Mouse (Mus musculus): ENCODE results near the gene Hoxd10.

The Hoxd10 gene

DNA sequence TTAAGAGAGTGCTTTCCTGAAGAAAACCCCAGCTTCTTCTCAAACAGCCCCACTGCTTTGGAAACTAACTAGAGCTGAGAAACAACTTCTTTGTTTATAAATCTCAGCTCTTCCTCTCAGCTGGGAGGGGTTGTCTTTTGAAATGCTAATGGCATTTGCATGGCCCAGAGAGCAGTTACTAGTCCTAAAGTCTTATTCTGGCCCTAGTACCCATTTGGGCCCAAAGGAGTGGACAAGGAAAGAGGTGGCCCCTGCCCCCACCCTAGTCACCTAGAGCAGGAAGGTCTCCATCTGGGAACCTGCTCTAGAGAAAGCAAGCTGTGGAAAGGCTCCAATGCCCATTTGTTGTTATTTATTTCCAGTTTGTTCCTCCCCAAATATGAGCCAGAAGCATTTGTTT lies 39.3 kb downstream of the Hoxd10 start:
- no peak for DNase-seq (ENCODE audit: low spot score)

DNA sequence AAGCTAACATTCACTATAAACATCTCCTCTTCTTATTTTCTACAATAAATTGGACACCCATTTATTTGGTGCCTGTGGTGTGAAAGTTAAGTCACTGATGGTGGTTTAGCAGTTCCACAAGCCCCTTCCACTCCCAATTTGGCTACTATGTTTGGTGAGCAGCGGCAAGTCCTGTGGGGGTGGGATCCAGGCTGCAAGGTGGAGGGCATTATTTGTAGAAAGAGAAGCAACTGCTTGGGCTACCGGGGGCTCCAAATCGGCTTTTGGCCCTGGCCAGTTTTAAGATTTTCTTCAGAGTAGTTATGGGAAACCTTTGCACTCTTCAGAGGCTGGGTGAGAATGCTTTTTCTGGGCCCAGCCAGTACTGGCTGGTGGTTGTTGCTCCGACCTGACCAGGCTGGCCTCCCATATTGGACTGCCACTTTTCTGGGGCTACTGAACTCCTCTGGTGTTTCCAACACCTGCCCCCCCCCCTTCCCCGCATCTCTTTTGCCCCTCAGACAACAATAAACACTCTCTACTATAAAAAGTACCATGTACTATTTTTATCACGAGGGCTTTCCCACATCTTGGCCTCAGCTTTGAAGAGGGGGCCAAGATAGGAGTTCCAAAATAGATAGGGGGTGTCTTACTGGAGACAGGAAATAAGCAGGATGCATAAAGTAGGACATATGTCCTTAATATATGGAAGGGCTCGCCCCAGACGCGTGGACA lies 40.2 kb downstream of the Hoxd10 start:
- DNase-seq (ENCODE audit: low spot score) = no peak

DNA sequence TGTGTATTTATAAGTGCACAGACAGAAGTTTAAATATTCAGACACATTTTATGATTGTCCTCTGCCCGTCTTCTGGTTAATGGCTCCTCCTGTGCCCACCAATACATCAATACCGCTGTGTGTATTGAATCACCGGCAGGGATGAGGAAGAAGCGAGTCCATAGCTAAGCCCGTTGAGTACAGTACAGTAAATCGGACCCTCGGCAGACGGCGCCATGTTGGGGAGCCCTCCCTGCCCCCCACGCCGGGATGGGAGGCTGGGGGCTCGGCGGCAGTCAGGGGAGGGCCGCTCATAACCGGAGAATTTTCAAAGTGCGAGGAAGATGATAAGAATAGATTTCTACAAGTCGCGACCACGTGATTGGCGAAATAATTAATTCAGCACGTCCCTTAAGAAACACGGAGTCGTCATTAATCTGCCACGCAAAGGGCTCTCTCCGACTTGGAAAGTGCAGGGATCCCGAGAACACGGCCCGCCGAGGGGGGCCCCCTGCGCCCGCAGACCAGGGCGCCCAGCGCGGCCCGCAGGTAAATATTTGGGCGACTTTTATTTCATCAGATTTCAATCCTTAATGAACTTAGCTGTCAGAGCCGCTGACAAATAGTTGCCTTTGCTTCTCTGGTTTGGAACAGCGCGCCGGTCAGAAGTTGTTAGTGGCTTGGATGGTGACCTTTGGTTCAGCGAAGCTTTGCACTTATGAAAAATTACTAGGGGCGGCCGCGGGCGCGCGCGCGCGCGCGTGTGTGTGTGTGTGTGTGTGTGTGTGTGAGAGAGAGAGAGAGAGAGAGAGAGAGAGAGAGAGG lies 41.0 kb downstream of the Hoxd10 start:
- DNase-seq (ENCODE audit: low spot score) = no peak

DNA sequence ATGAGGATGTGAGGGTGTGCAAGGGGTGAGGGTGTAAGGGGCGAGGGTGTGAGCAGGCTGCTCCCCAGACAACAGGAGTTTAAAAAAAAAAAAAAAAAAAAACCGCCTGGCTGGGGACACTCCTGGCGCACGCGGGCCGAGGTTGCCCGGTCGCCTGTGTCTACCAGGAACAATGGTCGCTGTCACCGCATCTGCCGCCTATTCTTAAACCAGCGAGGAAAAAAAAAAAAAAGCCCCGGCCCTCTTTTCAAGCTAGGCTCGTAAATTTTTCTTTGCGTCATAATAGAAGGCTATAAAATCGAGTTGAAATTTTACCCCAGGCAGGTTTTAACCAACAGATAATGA lies 41.6 kb downstream of the Hoxd10 start:
- no peak for DNase-seq (ENCODE audit: low spot score)

DNA sequence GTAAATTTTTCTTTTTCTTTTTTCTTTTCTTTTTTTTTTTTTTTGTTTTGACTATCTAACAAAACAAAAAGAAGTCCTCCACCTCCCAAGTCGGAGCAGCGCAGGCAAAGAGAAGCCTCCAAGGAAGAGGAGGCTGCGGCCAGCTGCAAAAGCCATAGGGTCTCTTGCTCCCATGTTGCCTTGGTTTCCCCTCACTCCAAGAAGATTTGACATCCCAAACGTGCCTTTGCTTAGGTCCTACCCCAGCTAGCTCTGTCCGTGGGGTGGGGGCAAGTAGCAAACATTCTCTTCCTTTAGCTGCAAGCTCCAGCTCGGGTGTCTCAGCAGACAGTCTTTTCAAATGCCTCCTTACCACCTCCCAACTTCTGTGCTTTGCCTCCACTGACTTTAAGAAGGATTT lies 42.0 kb downstream of the Hoxd10 start:
- no peak for DNase-seq (ENCODE audit: low spot score)

DNA sequence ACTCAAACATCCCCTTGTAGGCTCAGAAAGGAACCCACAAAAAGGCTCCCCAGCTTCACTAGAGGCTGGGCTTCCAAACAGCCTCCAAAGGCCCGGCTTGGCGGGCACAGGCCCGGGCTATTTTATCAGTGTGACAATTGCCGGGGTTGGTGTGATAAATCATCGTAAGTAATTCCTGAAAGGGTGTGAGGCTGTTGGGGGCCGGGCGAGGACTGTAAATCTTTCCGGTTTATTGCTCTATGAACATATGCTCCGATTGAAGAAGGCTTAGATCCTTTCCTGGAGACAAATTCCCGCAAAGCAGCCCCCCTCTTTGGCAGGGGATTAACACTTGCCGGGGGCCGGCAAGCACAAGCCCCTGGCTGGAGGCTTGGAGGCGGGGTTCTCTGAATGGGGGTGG lies 42.7 kb downstream of the Hoxd10 start:
- DNase-seq (ENCODE audit: low spot score) = no peak

DNA sequence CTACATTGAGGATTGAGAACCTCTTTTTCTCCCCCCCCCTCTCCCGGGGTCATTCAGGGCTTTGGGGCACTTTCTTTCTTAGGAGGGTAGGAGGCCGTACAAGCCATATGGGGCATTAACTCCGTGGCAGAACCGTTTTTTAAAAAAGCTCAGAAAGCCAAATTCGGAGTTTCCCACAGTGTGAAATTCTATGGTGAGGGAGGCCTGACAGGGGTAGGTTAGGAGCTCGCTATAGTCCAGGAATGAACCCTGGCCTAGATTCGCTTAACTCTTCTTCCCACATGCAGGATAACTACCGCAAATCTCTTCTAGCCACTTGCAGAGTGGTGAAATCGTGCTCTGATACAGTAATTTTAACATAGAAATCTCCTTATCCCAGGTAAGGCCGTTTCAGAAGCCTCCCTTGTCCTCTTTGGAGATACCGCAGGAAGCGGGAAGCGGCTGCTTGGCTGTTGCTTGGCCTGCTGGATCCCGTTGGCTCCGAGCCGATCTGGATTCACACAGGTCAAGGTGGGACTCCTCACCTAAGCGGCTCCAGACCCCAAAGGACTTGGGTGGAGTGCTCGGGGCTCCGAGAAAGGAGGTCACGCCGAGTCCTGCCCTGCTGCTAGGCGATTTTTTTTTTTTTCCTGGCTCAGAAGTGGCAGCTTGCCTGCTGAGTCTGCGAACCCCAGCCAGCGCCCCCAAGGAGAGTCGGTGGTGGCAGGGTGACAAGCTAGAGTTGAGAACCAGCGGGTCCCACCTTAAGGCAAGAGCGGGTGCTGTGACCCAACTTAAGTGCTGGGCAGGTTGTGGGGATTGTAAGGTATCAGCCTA lies 43.5 kb downstream of the Hoxd10 start:
- no peak for DNase-seq (ENCODE audit: low spot score)

DNA sequence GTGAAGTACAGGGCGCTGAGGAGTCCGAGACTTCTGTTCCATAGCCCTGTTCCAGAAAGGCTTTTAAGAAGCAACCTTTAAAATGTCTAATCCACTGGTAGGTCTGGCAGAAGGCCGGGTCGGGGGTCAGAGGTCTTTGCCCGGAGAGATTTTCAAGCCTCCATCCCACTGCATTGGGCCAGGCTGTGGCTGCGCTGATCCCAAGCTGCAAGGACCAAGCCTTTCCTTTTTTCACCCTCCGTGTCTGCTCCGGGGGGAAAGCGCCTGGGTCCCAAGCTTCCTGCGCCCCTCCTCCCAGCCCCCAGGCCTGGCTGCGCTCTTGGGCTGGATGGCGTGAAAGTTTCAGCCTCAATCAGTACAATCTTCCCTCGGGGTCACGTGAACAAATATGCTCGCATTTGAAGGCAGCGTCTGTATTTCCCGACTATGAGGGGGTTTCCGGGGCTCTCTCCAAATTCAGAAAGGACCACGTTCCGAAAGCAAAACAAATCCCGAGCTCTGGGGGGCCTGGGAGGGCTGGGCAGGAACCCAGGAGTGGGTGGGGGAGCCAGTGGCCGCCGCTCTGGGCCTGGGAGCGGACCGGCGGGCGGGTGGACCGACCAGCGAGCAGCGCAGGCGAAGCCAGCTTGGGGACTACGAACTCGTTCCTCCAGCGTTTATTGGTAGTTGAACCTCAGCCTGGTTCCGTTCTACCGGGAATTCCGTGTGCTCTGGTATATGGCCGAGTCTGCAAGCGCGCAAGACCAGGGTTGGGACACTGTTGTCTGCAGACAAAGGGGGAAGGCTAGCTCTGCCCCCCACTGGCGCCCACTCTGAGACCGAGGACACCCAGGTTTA lies 44.3 kb downstream of the Hoxd10 start:
- DNase-seq (ENCODE audit: low spot score) = no peak

DNA sequence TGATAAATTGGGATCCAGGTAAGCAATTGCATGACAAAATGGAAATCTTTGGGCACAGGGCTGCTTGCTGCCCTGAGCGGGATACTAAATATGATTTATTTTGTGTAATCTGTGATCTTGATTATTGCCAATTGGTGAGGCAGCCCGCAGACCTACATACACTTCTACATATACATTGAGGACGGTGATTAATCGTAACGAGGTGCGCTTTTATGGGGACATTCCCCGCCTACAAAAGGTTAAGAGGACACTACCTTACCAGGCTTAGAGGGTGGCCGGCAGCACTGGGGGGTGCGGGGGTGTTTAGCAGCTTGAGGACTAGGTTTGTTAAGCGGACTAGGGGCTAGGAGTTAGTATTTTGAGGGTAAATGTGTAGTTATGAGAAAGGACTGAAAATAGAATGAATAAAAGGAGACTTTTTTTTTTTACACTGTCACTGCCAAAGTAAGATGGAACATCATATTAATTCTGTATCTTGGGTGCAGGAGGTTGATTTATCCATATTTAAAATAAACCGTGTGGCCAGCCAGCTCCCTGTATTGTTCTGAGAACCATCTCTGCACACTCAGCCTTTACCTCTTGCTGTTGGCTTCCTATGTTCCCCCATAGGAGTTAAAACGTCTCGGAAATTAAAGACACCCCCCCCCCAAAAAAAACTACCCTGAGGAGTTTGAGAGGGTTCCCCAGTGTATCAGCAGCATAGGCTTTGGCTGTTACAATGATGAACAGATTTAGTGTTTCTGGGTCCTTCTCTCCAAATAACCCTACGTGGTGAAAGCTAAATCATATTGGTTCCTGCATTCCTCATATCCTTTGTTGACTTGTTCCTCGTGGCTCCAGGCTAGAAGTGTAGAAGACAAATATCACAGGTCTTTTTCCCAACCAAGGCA lies 45.2 kb downstream of the Hoxd10 start:
- DNase-seq (ENCODE audit: low spot score) = no peak

DNA sequence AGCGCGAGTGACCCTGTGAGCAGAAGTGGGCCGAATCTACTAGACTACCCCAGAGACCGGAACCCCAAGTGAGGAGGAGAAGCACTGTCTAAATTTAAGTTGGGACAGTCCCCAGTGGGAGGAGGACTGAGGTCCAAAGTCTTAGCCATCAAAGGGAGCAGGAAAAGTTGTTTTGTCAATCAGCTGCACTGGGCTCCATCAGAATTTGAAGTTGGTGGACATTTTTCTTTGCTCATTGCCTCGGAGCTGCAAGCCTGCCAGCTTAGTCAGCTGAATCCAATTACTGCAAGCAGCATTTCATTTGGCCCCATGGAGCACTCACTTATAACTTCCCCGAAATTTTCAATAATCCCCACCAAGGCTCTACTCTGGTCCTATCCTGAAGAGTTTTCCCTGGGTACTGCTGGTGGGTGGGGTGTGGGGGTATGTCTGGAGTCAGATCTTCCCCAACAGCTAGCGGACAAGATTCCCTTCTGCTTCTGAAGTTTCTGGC lies 45.9 kb downstream of the Hoxd10 start:
- DNase-seq (ENCODE audit: low spot score) = no peak

DNA sequence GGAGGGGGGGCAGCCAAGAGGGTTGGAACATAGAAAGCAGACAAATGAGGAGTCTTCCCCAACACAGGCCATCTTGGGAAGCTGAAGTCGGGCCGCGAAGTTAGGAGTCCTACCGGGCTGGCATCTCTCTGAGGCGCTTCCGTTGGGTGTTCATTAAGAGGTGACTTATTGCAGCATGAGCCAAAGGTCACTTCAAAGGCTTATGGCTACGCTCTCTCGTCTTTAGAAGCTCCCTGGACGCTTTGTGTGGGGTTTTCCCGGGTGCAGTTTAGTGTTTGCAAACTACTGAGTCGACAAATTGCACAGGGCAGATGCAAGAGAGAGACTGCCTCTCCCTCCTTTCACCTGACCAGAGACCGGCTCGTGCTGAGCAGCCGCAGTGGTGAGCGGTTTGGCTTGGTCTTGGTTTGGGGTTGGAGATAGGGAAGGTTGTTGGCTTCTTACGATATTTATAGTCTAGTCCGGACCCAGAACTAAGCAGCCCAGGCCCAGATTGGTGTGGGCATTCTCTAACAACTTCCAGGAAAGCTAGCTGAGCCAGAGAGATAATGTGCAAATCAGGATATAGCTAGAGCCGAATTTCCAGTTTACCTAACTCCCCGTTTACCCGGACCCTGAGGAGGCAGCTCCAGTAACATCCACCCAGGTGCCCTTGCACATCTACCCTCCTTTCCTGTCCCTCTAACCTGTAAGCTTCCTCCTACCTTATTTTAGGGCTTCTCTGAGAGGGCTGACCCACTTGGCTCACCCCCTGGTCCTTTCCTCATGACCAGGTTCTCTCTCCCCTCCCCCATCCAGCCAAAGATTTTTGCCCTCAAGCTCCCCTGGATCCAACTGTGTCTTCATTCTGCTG lies 47.1 kb downstream of the Hoxd10 start:
- DNase-seq (ENCODE audit: low spot score) = no peak

DNA sequence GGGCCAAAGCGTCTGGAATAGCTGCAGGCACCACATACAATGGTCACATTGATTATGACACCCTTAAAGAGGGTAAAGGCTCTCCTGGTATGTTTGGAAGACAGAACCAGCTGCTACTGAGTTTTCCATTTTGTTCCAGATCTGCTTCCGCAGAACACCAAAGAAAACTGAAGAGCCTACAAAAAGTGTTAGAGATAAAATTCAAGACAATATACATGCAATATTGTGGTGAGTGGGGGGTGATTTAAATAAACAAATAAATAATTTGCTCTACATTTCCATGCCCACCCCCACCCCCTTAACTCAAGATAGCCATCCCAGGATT lies 47.7 kb downstream of the Hoxd10 start:
- DNase-seq (ENCODE audit: low spot score) = no peak

DNA sequence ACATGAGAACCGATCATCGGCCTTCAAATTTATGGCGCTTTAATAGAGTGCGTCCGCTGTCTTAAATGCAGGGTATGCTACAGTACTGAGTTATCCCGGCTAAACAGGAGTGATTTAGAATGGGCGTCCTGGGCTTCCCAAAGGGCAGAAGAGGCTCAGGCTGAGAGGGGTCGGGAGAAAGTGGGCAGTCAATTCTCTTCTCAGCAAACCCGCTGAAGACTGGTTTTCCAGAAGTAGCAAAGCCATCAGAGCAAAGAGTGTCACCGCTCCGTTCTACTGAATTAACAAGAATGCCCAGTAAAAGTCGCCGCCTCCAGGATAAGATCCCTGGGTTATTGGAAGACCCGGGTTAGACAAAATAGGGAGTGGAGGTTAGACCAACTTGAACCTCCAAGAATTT lies 48.1 kb downstream of the Hoxd10 start:
- no peak for DNase-seq (ENCODE audit: low spot score)

DNA sequence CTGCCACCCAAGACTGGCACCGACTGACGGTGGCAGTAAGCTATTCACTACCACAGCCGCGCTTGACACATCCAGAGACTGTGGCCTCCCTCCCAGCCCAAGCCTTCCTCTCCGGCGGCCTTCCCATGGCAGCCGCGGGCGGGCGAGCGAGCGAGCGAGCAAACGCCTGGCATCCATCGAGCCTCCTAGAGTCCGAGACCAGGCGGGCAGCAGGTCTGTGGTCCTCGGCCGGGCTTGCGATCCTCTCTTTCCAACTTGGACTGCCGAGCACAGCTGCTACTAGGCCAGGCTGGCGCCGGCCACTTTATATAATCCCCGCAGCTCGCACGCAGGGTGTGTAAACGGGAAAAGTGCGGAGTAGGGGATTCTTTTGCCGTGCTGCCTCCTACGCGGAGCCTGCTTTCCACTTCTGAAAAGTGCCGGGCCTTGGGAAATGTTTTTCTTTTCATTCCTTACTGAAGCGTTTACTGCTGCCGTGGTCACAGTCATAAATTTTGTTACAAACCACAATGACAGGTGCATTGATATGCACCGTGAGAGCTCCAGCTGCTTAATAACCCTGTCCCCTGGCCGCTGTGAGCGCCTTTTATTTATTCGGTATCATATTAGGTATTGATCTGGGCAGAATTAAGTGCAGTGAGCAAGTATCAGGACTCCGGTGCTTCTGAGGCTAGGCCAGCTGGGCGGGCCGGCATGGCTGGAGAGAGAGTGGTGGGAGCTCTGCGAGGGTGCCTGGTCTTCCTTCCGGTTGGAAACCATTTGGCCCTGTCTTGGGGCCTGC lies 48.8 kb downstream of the Hoxd10 start:
- DNase-seq (ENCODE audit: low spot score) = no peak

DNA sequence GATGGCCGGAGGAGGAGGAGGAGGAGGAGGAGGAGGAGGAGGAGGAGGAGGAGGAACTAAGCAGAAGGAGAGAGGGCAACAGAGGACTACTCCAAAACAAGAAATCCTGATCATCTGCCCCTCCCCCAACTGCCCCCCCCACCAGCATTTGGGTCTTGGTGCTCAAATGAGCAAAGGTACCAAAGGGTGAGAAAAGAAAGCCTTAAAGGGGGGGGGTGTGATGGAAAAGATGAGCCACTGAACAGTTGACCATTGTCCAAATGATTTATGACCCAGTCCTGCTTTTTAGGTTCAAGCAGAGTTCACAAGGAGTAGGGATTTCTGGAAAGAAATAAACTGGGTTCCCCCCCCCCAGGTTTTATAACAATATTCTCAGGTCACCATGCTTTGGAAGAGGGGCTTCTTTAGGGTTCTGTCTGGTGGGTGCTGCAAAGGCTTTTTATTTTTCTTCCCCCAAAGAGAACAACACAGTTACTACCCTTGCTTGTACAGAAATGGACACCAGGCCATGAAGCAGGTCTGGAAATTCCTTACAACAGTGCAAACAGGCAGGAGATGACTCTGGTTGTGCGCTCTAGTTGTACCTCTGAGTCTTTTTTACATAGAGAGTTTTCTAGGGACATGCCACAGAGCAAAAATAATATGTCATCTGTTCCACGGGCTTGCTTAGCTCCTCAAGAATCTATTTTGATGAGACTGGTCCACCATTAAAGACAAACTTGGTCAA lies 49.7 kb downstream of the Hoxd10 start:
- DNase-seq (ENCODE audit: low spot score) = no peak

DNA sequence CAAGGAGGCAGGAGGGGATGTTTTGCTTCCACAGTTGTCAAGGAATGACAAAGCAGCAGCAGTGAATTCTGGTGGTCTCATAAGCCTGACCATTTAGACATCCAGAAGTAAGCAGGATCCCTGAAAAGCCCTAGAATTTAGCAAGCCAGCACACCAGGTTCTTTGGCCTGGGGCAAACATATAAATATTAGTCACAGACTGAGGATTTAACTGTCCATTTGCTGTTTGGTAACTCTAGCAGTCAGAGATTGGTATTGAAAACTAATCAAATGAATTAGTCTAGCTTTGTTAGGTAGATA lies 50.2 kb downstream of the Hoxd10 start:
- no peak for DNase-seq (ENCODE audit: low spot score)

All from ovary, postnatal 14 days (tissue).